Mouse (Mus musculus) thymus, postnatal 0 days (tissue): ENCODE data around the gene Thada. TPM values are rescaled to one million over a fixed set of nuclear protein-coding genes. Genes with fewer than 3 reads are reported as not detected.

Experiments
- DNase-seq: peaks from one replicate; pipeline ENCODE4 v3.0.0-alpha.2; 2015; ENCODE audit warnings: low spot score
- polyA plus RNA-seq: library from polyadenylated mRNA; unstranded; fragments of >200 nt; fragmentation: Nextera tagmentation; extraction: Ambion mirVana; gene quantifications from 2 replicates; pipeline ENCODE4 v1.2.1, GENCODE M21; 2015

Thada gene
- polyA plus RNA-seq, 1 experiment from 2014 or later = 12.3 TPM

GRCm38 (mm10) chr17:84148499-84149484, 317.2 kb downstream of the Thada start:
- no peak for DNase-seq

GRCm38 (mm10) chr17:84147183-84148108, 318.6 kb downstream of the Thada start:
- DNase-seq = no peak

GRCm38 (mm10) chr17:84146458-84147182, 319.4 kb downstream of the Thada start:
- DNase-seq = no peak

GRCm38 (mm10) chr17:84145826-84146287, 320.1 kb downstream of the Thada start:
- DNase-seq = peak; percentile 75

GRCm38 (mm10) chr17:84144762-84145599, 321.0 kb downstream of the Thada start:
- no peak for DNase-seq

- DNase-seq = no peak
These were observed 321.9 kb downstream of the Thada start for GRCm38 (mm10) chr17:84144130-84144529.

GRCm38 (mm10) chr17:84143219-84143844, 322.7 kb downstream of the Thada start:
- no peak for DNase-seq

GRCm38 (mm10) chr17:84141691-84142090, 324.3 kb downstream of the Thada start:
- DNase-seq = no peak

GRCm38 (mm10) chr17:84140822-84141507, 325.0 kb downstream of the Thada start:
- DNase-seq = no peak

Other genes starting within 250 kb of the Thada start
- 0.33 TPM in 2 replicates for gene Plekhh2, start 45.7 kb upstream of the Thada start, polyA plus RNA-seq
- 9.3 and 9.9 TPM in 2 replicates for gene Dync2li1, start 160.3 kb upstream of the Thada start, polyA plus RNA-seq
- 0.05 and 0.07 TPM in 2 replicates for gene Abcg8, start 210.1 kb upstream of the Thada start, polyA plus RNA-seq
- gene Abcg5, start 216.8 kb upstream of the Thada start, polyA plus RNA-seq = 0.10 and 0.20 TPM in 2 replicates